Mouse (Mus musculus): Measurements from ENCODE around the gene Slit1. TPM values are rescaled to one million over a fixed set of nuclear protein-coding genes. Genes with fewer than 3 reads are reported as not detected.

Slit1 gene
- total RNA-seq, 2 experiments from 2014 or later, result 0.33 to 0.35 TPM

- DNase-seq, result no peak
- intact Hi-C loops (cut with DNase I), result no loop called here
Observed at GRCm38 (mm10) chr19:41695046-41695445, 48.4 kb downstream of the Slit1 start.

- intact Hi-C loops (cut with DNase I), result no loop called here
- no peak for DNase-seq
Observed at GRCm38 (mm10) chr19:41694610-41695009, 48.9 kb downstream of the Slit1 start.

GRCm38 (mm10) chr19:41693727-41694126, 49.7 kb downstream of the Slit1 start:
- intact Hi-C loops (cut with DNase I), result no loop called here

GRCm38 (mm10) chr19:41690064-41690463, 53.4 kb downstream of the Slit1 start:
- intact Hi-C loops (cut with DNase I), result no loop called here
- DNase-seq, result no peak

More at GRCm38 (mm10) chr19:41693727-41694126, 49.7 kb downstream of the Slit1 start:
- DNase-seq, result no peak

- DNase-seq, result no peak
- intact Hi-C loops (cut with DNase I), result no loop called here
Observed at GRCm38 (mm10) chr19:41688251-41688650, 55.2 kb downstream of the Slit1 start.

- intact Hi-C loops (cut with DNase I), result no loop called here
- DNase-seq, result no peak
Observed at GRCm38 (mm10) chr19:41687836-41688235, 55.6 kb downstream of the Slit1 start.

GRCm38 (mm10) chr19:41686194-41686593, 57.3 kb downstream of the Slit1 start:
- DNase-seq, result no peak
- intact Hi-C loops (cut with DNase I), result no loop called here

- intact Hi-C loops (cut with DNase I), result no loop called here
Observed at GRCm38 (mm10) chr19:41685453-41686086, 57.9 kb downstream of the Slit1 start.

GRCm38 (mm10) chr19:41684874-41685273, 58.6 kb downstream of the Slit1 start:
- intact Hi-C loops (cut with DNase I), result no loop called here
- no peak for DNase-seq

More at GRCm38 (mm10) chr19:41685453-41686086, 57.9 kb downstream of the Slit1 start:
- DNase-seq, result no peak

- no peak for DNase-seq
- intact Hi-C loops (cut with DNase I), result no loop called here
Observed at GRCm38 (mm10) chr19:41683951-41684350, 59.5 kb downstream of the Slit1 start.

- intact Hi-C loops (cut with DNase I), result no loop called here
- no peak for DNase-seq
Observed at GRCm38 (mm10) chr19:41680267-41680666, 63.2 kb downstream of the Slit1 start.

- DNase-seq, result no peak
- intact Hi-C loops (cut with DNase I), result no loop called here
Observed at GRCm38 (mm10) chr19:41679028-41679427, 64.4 kb downstream of the Slit1 start.

- no peak for DNase-seq
- intact Hi-C loops (cut with DNase I), result no loop called here
Observed at GRCm38 (mm10) chr19:41677575-41677974, 65.9 kb downstream of the Slit1 start.

GRCm38 (mm10) chr19:41675583-41675982, 67.9 kb downstream of the Slit1 start:
- DNase-seq, result no peak
- intact Hi-C loops (cut with DNase I), result no loop called here

- no peak for DNase-seq
- intact Hi-C loops (cut with DNase I), result no loop called here
Observed at GRCm38 (mm10) chr19:41674366-41674765, 69.1 kb downstream of the Slit1 start.

GRCm38 (mm10) chr19:41672836-41673235, 70.6 kb downstream of the Slit1 start:
- intact Hi-C loops (cut with DNase I), result no loop called here
- DNase-seq, result no peak

- intact Hi-C loops (cut with DNase I), result no loop called here
- DNase-seq, result no peak
Observed at GRCm38 (mm10) chr19:41670931-41671330, 72.5 kb downstream of the Slit1 start.

GRCm38 (mm10) chr19:41670473-41670872, 73.0 kb downstream of the Slit1 start:
- DNase-seq, result no peak
- intact Hi-C loops (cut with DNase I), result no loop called here

GRCm38 (mm10) chr19:41669747-41670342, 73.6 kb downstream of the Slit1 start:
- no peak for DNase-seq
- intact Hi-C loops (cut with DNase I), result no loop called here

- intact Hi-C loops (cut with DNase I), result no loop called here
- DNase-seq, result no peak
Observed at GRCm38 (mm10) chr19:41667591-41667990, 75.9 kb downstream of the Slit1 start.

- intact Hi-C loops (cut with DNase I), result no loop called here
Observed at GRCm38 (mm10) chr19:41665941-41666340, 77.5 kb downstream of the Slit1 start.

GRCm38 (mm10) chr19:41663506-41664242, 79.8 kb downstream of the Slit1 start:
- DNase-seq, result no peak
- intact Hi-C loops (cut with DNase I), result no loop called here

More at GRCm38 (mm10) chr19:41665941-41666340, 77.5 kb downstream of the Slit1 start:
- DNase-seq, result no peak

All from gastrocnemius, postnatal 36 days (tissue).